Mouse (Mus musculus) midbrain, embryonic 15.5 days (tissue): ENCODE measurements at regions not wholly inside any gene's neighbourhood (a gene's known extent, or its start where the extent isn't known, plus 50 kb on each side); places are given as distances from the start of the nearest gene placed in this dataset.
A peak's percentile ranks its signal among the peaks of the same experiment; 100 is the strongest.

Experiments
- ATAC-seq: fragments of 200-750 bp; cut with Nextera tagmentation; replicated peaks from 2 replicates; pipeline ENCODE4 v1.8.0; 2017; ENCODE audit warnings: moderate TSS enrichment
- H3K27ac ChIP-seq: fragments of 300-500 bp; sonication (generic); 2 replicates; pipeline ENCODE4 v1.5.1; 2015; ENCODE audit warnings: mild to moderate bottlenecking, inconsistent platforms
- H3K27me3 ChIP-seq: fragments of 300-500 bp; sonication (generic); replicated peaks from 2 replicates; pipeline ENCODE4 v1.6.1; 2015; ENCODE audit warnings: inconsistent platforms
- H3K36me3 ChIP-seq: fragments of 300-500 bp; sonication (generic); replicated peaks from 2 replicates; pipeline ENCODE4 v1.6.1; 2015; ENCODE audit warnings: inconsistent platforms
- H3K4me1 ChIP-seq: fragments of 300-500 bp; sonication (generic); 2 replicates; pipeline ENCODE4 v1.6.1; 2015; ENCODE audit warnings: inconsistent platforms
- H3K4me2 ChIP-seq: fragments of 300-500 bp; sonication (generic); 2 replicates; pipeline ENCODE4 v1.6.1; 2015; ENCODE audit warnings: inconsistent platforms, mild to moderate bottlenecking, moderate library complexity
- H3K4me3 ChIP-seq: fragments of 300-500 bp; sonication (generic); 2 replicates; pipeline ENCODE4 v1.5.1; 2015; ENCODE audit warnings: mild to moderate bottlenecking, inconsistent platforms
- H3K9ac ChIP-seq: fragments of 300-500 bp; sonication (generic); 2 replicates; pipeline ENCODE4 v1.6.1; 2015; ENCODE audit warnings: mild to moderate bottlenecking, inconsistent platforms
- H3K9me3 ChIP-seq: fragments of 300-500 bp; sonication (generic); 2 replicates; pipeline ENCODE4 v1.6.1; 2016; ENCODE audit warnings: inconsistent platforms
- WGBS: fragments of 180-500 bp; shearing (Covaris S2); methylation state at CpG from one replicate; pipeline ENCODE4 v1.1.7; 2015; ENCODE audit warnings: mixed read lengths; 5-methylcytosine and 5-hydroxymethylcytosine counted together

DNA sequence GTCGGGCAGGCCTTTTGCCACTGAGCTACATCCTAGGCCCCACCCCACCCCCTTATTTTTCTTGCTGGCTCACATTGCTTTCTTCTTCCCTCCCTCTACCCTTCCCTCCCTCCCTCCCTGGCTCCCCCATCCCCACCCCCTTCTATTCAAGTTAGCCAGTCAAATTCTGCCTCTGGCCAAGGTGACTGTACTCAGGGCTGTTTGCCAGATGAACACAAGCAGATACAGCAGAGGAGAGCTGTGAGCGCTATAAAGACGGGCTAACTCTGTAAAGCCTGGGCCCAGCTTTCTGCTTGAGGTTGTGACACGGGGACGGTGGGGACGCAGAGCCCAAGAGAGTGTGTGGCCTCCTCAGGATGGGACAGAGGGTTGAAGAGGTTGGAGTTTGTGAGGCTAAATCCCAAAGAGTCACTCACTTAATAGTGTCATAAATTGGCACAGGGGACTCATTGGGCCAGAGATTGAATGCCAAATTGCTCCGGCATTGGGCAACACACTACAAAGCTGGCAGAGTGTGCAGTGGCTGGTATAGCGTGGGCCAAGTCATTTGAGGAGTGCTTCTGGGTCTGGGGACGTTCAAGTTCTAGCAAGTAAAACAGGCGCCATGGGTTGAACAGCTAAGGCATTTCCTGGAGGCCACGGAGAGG is 110.8 kb downstream of the 2410131K14Rik start:
- no peak overlapping the region; the same call in 1 of the 2 replicates for H3K27ac ChIP-seq
- no peak overlapping the region for H3K4me3 ChIP-seq
- peaks cover 13% of the 10 kb centered on the region for H3K4me1 ChIP-seq
- WGBS = 66% methylated on average over 11 of the region's 11 CpGs
- H3K36me3 ChIP-seq = no peaks in the 10 kb centered on the region
- 0 out of 2 replicates have a peak, but pooled peaks cover 4% of the 10 kb centered on the region for H3K27me3 ChIP-seq
- H3K9me3 ChIP-seq = no peaks in the 10 kb centered on the region
- no peak overlapping the region for H3K9ac ChIP-seq
- ATAC-seq = no peak
- no peak overlapping the region for H3K4me2 ChIP-seq

DNA sequence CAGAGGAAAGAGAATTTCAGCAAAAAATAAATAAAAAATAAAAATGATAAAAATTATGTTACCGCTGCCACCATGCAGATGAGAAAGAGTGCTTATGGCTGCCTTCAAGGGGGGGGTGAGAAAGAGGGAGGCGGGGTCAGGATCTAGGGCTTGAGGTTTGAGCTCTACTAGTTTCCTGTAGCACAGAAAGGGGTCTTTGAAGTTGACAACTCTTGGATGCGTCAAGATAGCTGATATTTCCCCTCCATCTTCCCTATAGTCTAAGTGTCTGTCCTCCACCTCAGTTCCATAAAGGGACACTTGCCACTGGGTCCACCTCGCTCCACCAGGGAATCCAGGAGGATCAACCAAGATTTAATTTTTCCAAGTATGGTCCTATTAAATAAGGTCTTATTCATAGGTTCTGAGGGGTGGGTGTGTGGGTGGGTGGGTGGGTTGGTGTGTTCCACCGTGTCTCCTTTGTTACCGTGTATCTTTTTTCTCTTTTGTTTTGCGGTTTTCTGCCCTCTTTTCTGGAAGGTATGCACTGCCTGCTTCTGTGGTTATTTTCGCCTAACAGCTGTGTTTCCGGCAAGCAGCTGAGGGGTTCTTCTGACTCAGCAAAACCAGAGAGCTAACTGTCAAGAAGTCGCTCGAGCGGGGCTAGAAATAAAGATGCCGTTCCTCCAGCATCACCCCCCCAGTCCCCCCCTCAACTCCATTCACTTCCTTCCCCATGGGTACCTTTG is 114.8 kb downstream of the 2410131K14Rik start:
- WGBS = 72% methylated on average over 13 of the region's 13 CpGs
- no peaks in the 10 kb centered on the region for H3K9me3 ChIP-seq
- no peak overlapping the region for H3K27ac ChIP-seq

DNA sequence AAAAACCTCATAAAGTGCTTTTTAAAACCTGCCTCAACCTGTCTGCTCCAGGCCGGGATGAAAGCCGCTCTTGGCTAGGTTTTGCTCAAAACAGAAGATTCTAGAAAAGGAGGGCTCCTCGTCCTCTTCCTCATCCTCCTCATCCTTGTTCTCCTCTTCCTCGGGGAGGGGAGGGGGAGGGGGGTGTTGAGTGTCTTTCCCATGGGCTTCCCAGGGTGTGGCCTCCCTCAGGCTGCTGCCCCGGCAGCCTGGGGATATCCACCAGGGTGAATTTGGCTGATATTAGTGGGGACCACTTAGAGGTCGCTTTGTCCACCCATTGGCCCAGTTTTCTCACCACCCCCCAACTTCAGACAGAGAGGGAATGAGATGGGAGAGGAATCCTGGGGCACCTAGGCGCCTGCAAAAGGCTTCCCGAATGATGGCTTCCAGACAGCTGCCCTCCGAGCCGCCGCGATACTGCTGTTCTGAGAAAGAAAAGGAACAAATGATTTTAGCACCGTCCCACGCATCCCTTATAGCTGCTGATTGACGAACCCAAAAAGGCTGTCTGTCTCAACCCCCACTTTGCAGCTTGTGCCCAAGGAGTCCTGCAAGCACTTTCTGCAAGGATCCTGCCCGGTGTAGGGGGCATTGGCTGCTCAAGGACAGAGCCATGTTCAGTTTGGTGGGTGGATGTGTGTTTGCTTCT is 115.5 kb downstream of the 2410131K14Rik start:
- Histone ChIP-seq H3K27me3 (no peaks in the 10 kb centered on the region), H3K36me3 (no peaks in the 10 kb centered on the region), H3K9ac (no peak overlapping the region), H3K4me2 (no peak overlapping the region), H3K9me3 (no peaks in the 10 kb centered on the region), H3K4me3 (no peak overlapping the region), H3K27ac (no peak overlapping the region), H3K4me1 (peaks cover 3% of the 10 kb centered on the region; the same call in 1 of the 2 replicates)
- no peak for ATAC-seq
- WGBS = 76% methylated on average over 15 of the region's 16 CpGs

More for the DNA sequence above, 114.8 kb downstream of the 2410131K14Rik start:
- Histone ChIP-seq H3K4me3 (no peak overlapping the region), H3K27me3 (no peaks in the 10 kb centered on the region), H3K36me3 (no peaks in the 10 kb centered on the region), H3K9ac (no peak overlapping the region), H3K4me1 (peaks cover 6% of the 10 kb centered on the region; the same call in 1 of the 2 replicates), H3K4me2 (no peak overlapping the region)
- ATAC-seq = no peak

DNA sequence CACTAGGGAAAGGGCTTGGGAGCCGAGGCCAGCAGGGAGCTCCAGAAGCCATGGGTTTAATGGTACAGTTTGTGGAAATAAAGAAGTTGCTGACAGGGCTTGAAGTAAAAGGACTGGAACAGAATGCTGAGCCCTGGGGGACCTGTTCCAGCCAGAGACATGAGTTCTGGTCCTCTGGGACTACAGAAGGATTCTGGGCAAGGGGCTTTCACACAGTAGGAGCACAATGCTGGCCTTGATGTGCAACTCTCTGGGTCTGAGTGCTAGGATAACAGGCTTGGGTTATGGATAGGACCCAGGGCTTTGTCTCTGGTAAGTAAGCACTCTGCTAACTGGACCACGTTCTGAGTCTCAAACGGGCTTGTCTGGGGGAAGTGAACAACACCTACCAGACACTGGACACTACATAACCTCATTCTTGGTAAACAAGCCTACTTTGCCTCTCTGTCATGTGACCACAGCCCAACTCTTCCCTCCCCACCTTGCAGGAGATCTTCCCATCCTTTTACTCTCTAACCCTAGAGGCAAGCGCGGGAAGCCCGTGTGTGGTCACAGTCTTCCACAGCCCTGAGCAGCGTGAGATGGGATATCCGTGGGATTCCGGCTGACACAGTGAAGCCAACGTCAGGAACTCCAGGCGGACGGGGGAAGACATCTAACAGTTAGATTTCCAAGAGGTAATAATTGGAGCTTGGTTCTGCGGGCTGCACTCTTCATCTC is 116.3 kb downstream of the 2410131K14Rik start:
- H3K4me2 ChIP-seq = no peak overlapping the region
- 74% methylated on average over 13 of the region's 13 CpGs for WGBS
- no peaks in the 10 kb centered on the region for H3K4me1 ChIP-seq

DNA sequence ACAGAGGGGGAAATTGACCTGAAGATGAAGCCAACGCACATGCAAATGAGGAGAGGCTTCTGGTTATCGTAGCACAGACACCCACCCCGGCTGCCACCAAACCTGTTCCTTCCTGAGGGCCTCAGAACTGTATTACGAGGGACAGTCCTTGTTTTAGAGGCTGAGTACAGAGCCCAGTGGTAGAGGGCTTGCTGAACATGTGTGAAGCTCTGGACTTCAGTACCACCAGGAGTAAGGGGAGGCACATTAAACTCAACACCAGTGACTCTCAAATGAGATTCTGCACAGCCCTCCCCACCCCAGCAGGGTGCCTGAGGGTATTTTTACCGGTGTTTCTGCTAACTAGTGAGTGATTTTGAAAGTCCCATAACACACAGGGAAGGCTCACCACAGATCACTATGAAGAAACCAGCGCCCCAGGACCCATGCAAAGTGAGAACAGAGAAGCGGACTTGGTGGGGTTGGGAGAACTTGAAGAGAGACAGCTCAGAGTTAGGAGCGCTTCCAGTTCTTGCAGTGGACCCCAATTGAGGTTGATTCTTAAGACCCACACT is 116.9 kb downstream of the 2410131K14Rik start:
- Histone ChIP-seq H3K9me3 (no peaks in the 10 kb centered on the region), H3K4me2 (no peak overlapping the region), H3K9ac (no peak overlapping the region), H3K4me1 (no peaks in the 10 kb centered on the region), H3K4me3 (no peak overlapping the region), H3K27ac (no peak overlapping the region), H3K36me3 (no peaks in the 10 kb centered on the region), H3K27me3 (no peaks in the 10 kb centered on the region)
- no peak for ATAC-seq
- 78% methylated on average over 8 of the region's 8 CpGs for WGBS

More for the DNA sequence above, 116.3 kb downstream of the 2410131K14Rik start:
- Histone ChIP-seq H3K9me3 (no peaks in the 10 kb centered on the region), H3K27me3 (no peaks in the 10 kb centered on the region), H3K36me3 (no peaks in the 10 kb centered on the region), H3K4me3 (no peak overlapping the region), H3K27ac (no peak overlapping the region), H3K9ac (no peak overlapping the region)
- ATAC-seq = no peak

DNA sequence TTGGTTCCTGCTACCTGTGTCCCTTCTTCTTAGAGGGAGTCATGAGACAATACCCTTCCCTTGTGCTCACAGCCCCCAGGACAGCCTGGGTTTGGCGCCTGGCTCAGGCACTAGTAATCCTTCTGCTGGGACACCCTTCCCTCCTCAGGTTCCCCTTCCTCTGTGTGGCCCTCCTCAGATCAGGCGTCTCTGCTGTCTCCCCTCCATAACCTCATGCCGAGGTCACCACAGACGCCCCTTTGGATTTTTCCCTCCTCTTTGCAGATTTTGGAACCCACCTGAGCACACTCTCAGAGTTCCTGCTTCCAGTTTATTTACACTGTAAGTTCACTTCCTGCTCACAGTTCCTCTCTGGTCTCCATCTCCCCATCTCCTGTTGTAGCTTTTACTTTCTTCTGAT is 117.7 kb downstream of the 2410131K14Rik start:
- no peak for ATAC-seq
- 67% methylated on average over 4 of the region's 4 CpGs for WGBS
- no peak overlapping the region for H3K27ac ChIP-seq
- H3K9ac ChIP-seq = no peak overlapping the region
- no peak overlapping the region for H3K4me3 ChIP-seq
- no peaks in the 10 kb centered on the region for H3K9me3 ChIP-seq
- no peaks in the 10 kb centered on the region for H3K36me3 ChIP-seq
- H3K4me1 ChIP-seq = no peaks in the 10 kb centered on the region
- no peak overlapping the region for H3K4me2 ChIP-seq
- no peaks in the 10 kb centered on the region for H3K27me3 ChIP-seq

DNA sequence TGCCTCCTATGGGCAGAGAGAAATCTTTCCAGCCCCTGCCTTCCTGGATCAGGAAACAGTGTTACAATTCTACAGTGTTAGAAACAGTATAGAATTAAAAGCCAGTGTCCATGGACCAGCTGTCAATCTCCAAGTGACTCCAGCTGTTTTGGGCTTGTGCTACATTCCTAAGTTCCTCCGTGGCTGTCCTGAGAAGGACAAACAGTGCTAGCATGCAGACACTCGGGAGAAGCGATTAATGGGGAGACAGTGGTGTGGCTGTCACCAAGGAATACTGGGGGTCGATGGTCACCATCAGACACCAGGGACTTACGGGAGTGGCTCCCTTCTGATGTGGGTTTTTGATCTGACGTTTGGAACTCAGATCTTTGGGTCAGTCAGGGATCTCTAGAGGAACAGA is 118.1 kb downstream of the 2410131K14Rik start:
- no peak overlapping the region for H3K4me2 ChIP-seq
- H3K27me3 ChIP-seq = no peaks in the 10 kb centered on the region
- H3K36me3 ChIP-seq = no peaks in the 10 kb centered on the region
- no peak overlapping the region for H3K27ac ChIP-seq
- no peaks in the 10 kb centered on the region for H3K4me1 ChIP-seq
- no peak for ATAC-seq
- no peaks in the 10 kb centered on the region for H3K9me3 ChIP-seq
- no peak overlapping the region for H3K4me3 ChIP-seq
- WGBS = 81% methylated on average over 6 of the region's 6 CpGs
- no peak overlapping the region for H3K9ac ChIP-seq

DNA sequence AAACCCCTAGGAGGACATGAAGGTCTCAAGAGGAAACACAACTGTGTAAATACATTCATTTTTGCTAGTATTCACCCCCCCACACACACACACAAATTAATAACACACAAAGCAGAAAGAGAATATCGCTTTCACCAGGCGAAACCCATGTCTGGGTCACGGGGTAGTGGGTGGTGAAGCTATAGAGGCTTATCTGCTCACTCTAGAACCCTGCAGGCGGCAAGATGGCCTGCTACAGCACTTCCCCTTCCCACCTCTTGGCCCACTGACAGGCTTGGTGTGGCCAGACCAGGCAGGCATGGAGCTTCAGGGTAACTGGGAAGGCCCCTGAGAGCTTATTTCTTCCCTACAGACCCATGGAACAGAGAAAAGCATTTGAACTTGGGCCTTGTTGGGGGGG is 119.6 kb downstream of the 2410131K14Rik start:
- H3K27ac ChIP-seq = no peak overlapping the region
- 87% methylated on average over 4 of the region's 4 CpGs for WGBS

DNA sequence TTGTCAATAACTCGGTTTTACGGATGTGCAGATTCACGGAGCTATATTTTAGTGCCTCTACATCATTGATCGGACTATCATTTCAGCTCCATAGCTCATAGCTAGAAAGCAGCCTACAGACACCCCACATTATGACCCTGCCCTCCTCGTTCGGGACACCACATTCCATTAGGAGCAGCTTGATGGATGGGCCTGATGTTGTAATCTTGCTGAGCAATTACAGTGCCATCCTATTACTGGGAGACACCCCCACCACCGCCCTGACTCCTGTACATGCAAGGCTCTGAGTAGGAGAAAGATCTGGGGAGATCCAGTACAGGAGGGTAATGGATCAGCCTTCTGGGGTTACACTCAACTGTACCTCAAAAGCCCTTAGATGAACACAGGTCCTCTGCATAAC is 120.2 kb downstream of the 2410131K14Rik start:
- no peaks in the 10 kb centered on the region for H3K36me3 ChIP-seq
- ATAC-seq = no peak
- no peaks in the 10 kb centered on the region for H3K9me3 ChIP-seq
- no peak overlapping the region for H3K4me2 ChIP-seq
- no peaks in the 10 kb centered on the region for H3K4me1 ChIP-seq
- H3K27ac ChIP-seq = no peak overlapping the region
- 88% methylated on average over 7 of the region's 7 CpGs for WGBS
- H3K4me3 ChIP-seq = no peak overlapping the region
- no peaks in the 10 kb centered on the region for H3K27me3 ChIP-seq
- H3K9ac ChIP-seq = no peak overlapping the region

More for the DNA sequence above, 119.6 kb downstream of the 2410131K14Rik start:
- Histone ChIP-seq H3K36me3 (no peaks in the 10 kb centered on the region), H3K27me3 (no peaks in the 10 kb centered on the region), H3K4me2 (no peak overlapping the region), H3K4me3 (no peak overlapping the region), H3K4me1 (no peaks in the 10 kb centered on the region), H3K9ac (no peak overlapping the region), H3K9me3 (no peaks in the 10 kb centered on the region)
- ATAC-seq = no peak

DNA sequence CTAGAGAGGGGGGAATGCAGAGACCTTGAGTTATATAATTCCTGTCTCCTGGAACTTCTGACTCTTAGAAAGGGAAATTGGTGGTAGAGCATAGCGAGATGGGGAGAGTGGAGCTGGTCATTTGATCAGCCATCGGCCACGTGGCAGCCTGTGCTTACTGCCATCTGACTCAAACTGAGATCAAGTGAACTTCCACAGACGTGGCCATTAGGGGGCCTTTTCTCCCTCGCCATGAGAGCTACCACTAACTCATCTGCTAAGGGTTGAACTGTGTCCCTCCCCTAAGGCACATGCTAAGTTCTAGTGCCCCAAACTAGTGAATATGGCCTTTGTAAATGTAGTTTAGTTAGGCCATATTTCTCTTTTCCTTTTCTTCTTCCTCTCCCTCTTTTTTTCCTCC is 120.6 kb downstream of the 2410131K14Rik start:
- no peak overlapping the region for H3K4me3 ChIP-seq

DNA sequence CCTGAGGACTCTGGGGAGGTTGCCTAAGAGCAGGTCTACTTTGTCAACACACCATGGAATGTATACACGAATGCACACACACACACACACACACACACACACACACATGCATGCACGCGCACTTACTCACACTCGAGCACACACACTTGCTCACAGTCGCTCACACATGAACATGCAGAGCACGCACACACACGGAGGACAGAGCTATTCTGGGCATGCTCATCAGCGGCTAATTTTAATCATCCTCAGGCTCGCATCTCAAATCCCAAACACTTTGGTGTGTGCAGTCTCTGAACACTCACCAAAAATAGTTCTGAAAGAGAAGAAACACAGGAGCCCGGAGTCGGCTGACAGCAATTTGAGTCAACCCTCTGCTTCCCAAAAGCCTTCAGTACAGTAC is 122.0 kb downstream of the 2410131K14Rik start:
- no peaks in the 10 kb centered on the region for H3K36me3 ChIP-seq
- H3K9me3 ChIP-seq = no peaks in the 10 kb centered on the region
- no peak overlapping the region for H3K27ac ChIP-seq
- 91% methylated on average over 11 of the region's 11 CpGs for WGBS
- H3K9ac ChIP-seq = no peak overlapping the region
- no peaks in the 10 kb centered on the region for H3K4me1 ChIP-seq
- H3K4me3 ChIP-seq = no peak overlapping the region
- H3K27me3 ChIP-seq = 0 out of 2 replicates have a peak, but pooled peaks cover 3% of the 10 kb centered on the region
- no peak for ATAC-seq
- no peak overlapping the region for H3K4me2 ChIP-seq

More for the DNA sequence above, 120.6 kb downstream of the 2410131K14Rik start:
- Histone ChIP-seq H3K9ac (no peak overlapping the region), H3K27ac (no peak overlapping the region), H3K4me1 (no peaks in the 10 kb centered on the region), H3K4me2 (no peak overlapping the region), H3K27me3 (no peaks in the 10 kb centered on the region), H3K9me3 (no peaks in the 10 kb centered on the region), H3K36me3 (no peaks in the 10 kb centered on the region)
- no peak for ATAC-seq
- WGBS = 38% methylated on average over 5 of the region's 5 CpGs

DNA sequence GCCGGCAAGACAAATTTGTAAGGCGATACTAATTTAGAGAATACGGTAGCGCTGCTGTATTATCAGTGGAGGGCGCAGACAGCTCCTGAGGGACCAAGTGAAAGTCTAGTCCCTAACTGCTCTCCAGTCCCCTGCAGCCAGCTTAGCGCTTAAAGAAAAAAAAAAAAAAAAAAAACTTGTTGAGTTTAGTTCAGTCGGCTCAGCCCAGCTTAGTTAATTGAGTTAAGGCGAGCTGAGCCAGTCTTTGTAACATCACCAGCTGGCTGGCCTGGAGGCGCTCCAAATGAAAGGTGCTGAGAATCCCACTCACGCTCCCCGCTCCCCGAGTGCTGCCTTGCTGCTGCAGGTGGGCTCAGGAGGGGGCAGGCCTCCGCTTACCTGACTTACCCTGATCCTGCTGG is 128.6 kb downstream of the 2410131K14Rik start:
- 6% methylated on average over 13 of the region's 13 CpGs for WGBS
- no peak overlapping the region for H3K9ac ChIP-seq
- H3K4me1 ChIP-seq = peaks cover 12% of the 10 kb centered on the region
- H3K4me3 ChIP-seq = no peak overlapping the region
- no peaks in the 10 kb centered on the region for H3K36me3 ChIP-seq
- no peak for ATAC-seq
- 0 out of 2 replicates have a peak, but pooled peaks cover 7% of the 10 kb centered on the region for H3K27me3 ChIP-seq
- H3K4me2 ChIP-seq = peak overlapping the region; percentile 6; the same call in 1 of the 2 replicates
- no peak overlapping the region for H3K27ac ChIP-seq
- H3K9me3 ChIP-seq = no peaks in the 10 kb centered on the region
